Mouse (Mus musculus) CH12.LX (cell line): ENCODE measurements around the gene Sphk1. TPM values are rescaled to one million over a fixed set of nuclear protein-coding genes. Genes with fewer than 3 reads are reported as not detected.

ENCODE experiments used
- DNase-seq: peaks from one replicate; pipeline ENCODE4 v3.0.0-alpha.2; 2013; ENCODE audit errors: extremely low read depth
- H3K27ac ChIP-seq: 2 replicates; pipeline ENCODE4 v1.5.1; 2012; ENCODE audit warnings: low read depth, mild to moderate bottlenecking, control low read depth, moderate library complexity; ENCODE audit not compliant: insufficient read depth
- H3K27me3 ChIP-seq: replicated peaks from 2 replicates; pipeline ENCODE3; 2012; ENCODE audit warnings: inconsistent platforms
- H3K36me3 ChIP-seq, 2 experiments: replicated peaks in 1 of 2; 2 replicates each; pipeline versions ENCODE3 to v1.6.1; 2012; ENCODE audit warnings: inconsistent platforms in 1 of 2, low read length in 1 of 2, mild to moderate bottlenecking in 1 of 2, mixed read lengths in 1 of 2, moderate library complexity in 1 of 2; ENCODE audit not compliant: control insufficient read depth in 1 of 2, insufficient read depth in 1 of 2
- H3K4me1 ChIP-seq, 2 experiments: 2 replicates each; pipeline ENCODE4 v1.6.1; 2012; ENCODE audit warnings: inconsistent platforms in 1 of 2, moderate library complexity in 1 of 2; ENCODE audit not compliant: insufficient read depth in 2 of 2, control insufficient read depth in 1 of 2
- H3K4me2 ChIP-seq: 2 replicates; pipeline ENCODE4 v1.6.1; 2012; ENCODE audit warnings: low read depth, mild to moderate bottlenecking, control low read depth; ENCODE audit not compliant: poor library complexity, insufficient read depth, severe bottlenecking
- H3K4me3 ChIP-seq, 3 experiments: fragments of 150-350 bp in 1 of 3; sonication (generic) in 1 of 3; replicated peaks in 1 of 3; 2 replicates each; pipeline versions ENCODE3 to v1.5.1; 2011 to 2012; ENCODE audit warnings: low read depth in 2 of 3, low read length in 2 of 3, mild to moderate bottlenecking in 2 of 3, moderate library complexity in 2 of 3, control low read depth in 1 of 3, improper control_type of control experiment in 1 of 3, inconsistent platforms in 1 of 3, mixed read lengths in 1 of 3; ENCODE audit not compliant: poor library complexity in 1 of 3
- H3K79me2 ChIP-seq: replicated peaks from 2 replicates; pipeline ENCODE4 v1.6.1; 2012; ENCODE audit warnings: mild to moderate bottlenecking, moderate library complexity; ENCODE audit not compliant: control insufficient read depth, poor library complexity, insufficient read depth, severe bottlenecking; ENCODE audit errors: extremely low read depth
- H3K9ac ChIP-seq: 2 replicates; pipeline ENCODE4 v1.6.1; 2012; ENCODE audit warnings: low read depth, mild to moderate bottlenecking, control low read depth, moderate library complexity; ENCODE audit not compliant: insufficient read depth
- H3K9me3 ChIP-seq: replicated peaks from 2 replicates; pipeline ENCODE3; 2012; ENCODE audit warnings: low read length, inconsistent platforms, mixed read lengths
- BHLHE40 ChIP-seq: IDR thresholded peaks from 2 replicates; pipeline ENCODE4 v1.6.1; 2011; ENCODE audit warnings: mild to moderate bottlenecking, low read depth, low read length, improper control_type of control experiment
- CTCF ChIP-seq, 2 experiments: IDR thresholded peaks in 1 of 2; conservative IDR thresholded peaks in 1 of 2; 2 replicates each; pipeline ENCODE4 v1.5.1; 2011 to 2012; ENCODE audit warnings: low read depth in 2 of 2, low read length in 2 of 2, improper control_type of control experiment in 1 of 2, inconsistent platforms in 1 of 2, mild to moderate bottlenecking in 1 of 2, moderate library complexity in 1 of 2
- ELF1 ChIP-seq: IDR thresholded peaks from 2 replicates; pipeline ENCODE4 v1.6.1; 2014; ENCODE audit warnings: low read depth, mild to moderate bottlenecking, inconsistent platforms, low read length, improper control_type of control experiment
- ETS1 ChIP-seq: conservative IDR thresholded peaks from 2 replicates; pipeline ENCODE4 v1.6.1; 2012; ENCODE audit warnings: low read depth, mild to moderate bottlenecking, inconsistent platforms, low read length, improper control_type of control experiment, moderate library complexity
- GABPA ChIP-seq: IDR thresholded peaks from 2 replicates; pipeline ENCODE4 v1.6.1; 2012; ENCODE audit warnings: low read depth, low read length, improper control_type of control experiment, inconsistent platforms; ENCODE audit not compliant: insufficient replicate concordance
- HCFC1 ChIP-seq: IDR thresholded peaks from 2 replicates; pipeline ENCODE4 v1.6.1; 2012; ENCODE audit warnings: low read depth, mild to moderate bottlenecking, inconsistent platforms, low read length, improper control_type of control experiment
- IRF4 ChIP-seq: IDR thresholded peaks from 2 replicates; pipeline ENCODE4 v1.6.1; 2014; ENCODE audit warnings: low read depth, mild to moderate bottlenecking, inconsistent platforms, low read length, improper control_type of control experiment
- MAZ ChIP-seq: IDR thresholded peaks from 2 replicates; pipeline ENCODE4 v1.6.1; 2012; ENCODE audit warnings: low read depth, mild to moderate bottlenecking, inconsistent platforms, low read length, improper control_type of control experiment, moderate library complexity
- NELFE ChIP-seq: IDR thresholded peaks from 2 replicates; pipeline ENCODE4 v1.6.1; 2011; ENCODE audit warnings: low read depth, low read length, improper control_type of control experiment
- NRF1 ChIP-seq: IDR thresholded peaks from 2 replicates; pipeline ENCODE4 v1.6.1; 2014; ENCODE audit warnings: low read depth, mild to moderate bottlenecking, inconsistent platforms, low read length, improper control_type of control experiment, moderate library complexity
- POLR2AphosphoS2 ChIP-seq: IDR thresholded peaks from 2 replicates; pipeline ENCODE4 v1.6.1; 2011; ENCODE audit warnings: low read depth, low read length, improper control_type of control experiment
- RAD21 ChIP-seq: IDR thresholded peaks from 2 replicates; pipeline ENCODE4 v1.6.1; 2011; ENCODE audit warnings: low read depth, mild to moderate bottlenecking, low read length, improper control_type of control experiment, moderate library complexity
- SIN3A ChIP-seq: IDR thresholded peaks from 2 replicates; pipeline ENCODE4 v1.6.1; 2012; ENCODE audit warnings: low read length, improper control_type of control experiment, inconsistent platforms
- TCF12 ChIP-seq: IDR thresholded peaks from 2 replicates; pipeline ENCODE4 v1.6.1; 2014; ENCODE audit warnings: low read depth, mild to moderate bottlenecking, inconsistent platforms, low read length, improper control_type of control experiment
- UBTF ChIP-seq: IDR thresholded peaks from 2 replicates; pipeline ENCODE4 v1.6.1; 2012; ENCODE audit warnings: low read depth, mild to moderate bottlenecking, inconsistent platforms, low read length, improper control_type of control experiment, moderate library complexity
- USF2 ChIP-seq: conservative IDR thresholded peaks from 2 replicates; pipeline ENCODE4 v1.6.1; 2011; ENCODE audit warnings: low read depth, low read length, improper control_type of control experiment
- ZKSCAN1 ChIP-seq: IDR thresholded peaks from 2 replicates; pipeline ENCODE4 v1.6.1; 2012; ENCODE audit warnings: low read depth, inconsistent platforms, low read length, improper control_type of control experiment, borderline replicate concordance
- dilution Hi-C: fragments of 300-500 bp; cut with MboI; formaldehyde crosslinking; loops from 2 replicates; pipeline ENCODE4 v1.14.3; 2020; ENCODE audit warnings: low sequenced_read_pairs; ENCODE audit not compliant: extremely low pct_unique_long_range_greater_than_20kb, extremely low pct_ligation_motif_present
- in situ Hi-C: fragments of 300-500 bp; cut with MboI; formaldehyde crosslinking; loops from 3 replicates; pipeline ENCODE4 v1.14.3; 2019; ENCODE audit warnings: low sequenced_read_pairs, low pct_ligation_motif_present, low pct_unique_long_range_greater_than_20kb, mixed read lengths
- polyA plus RNA-seq: library from polyadenylated mRNA; unstranded; fragments of >175 nt; gene quantifications from 2 replicates; pipeline ENCODE4 v1.2.1, GENCODE M21; 2012; ENCODE audit warnings: low read depth; ENCODE audit not compliant: insufficient read length
- total RNA-seq, 2 experiments: library from RNA; depleted of rRNA; stranded (reverse); fragments of 300-350 nt in 1 of 2; fragments of >200 nt in 1 of 2; gene quantifications; 2 replicates each; pipeline ENCODE4 v1.2.3; 2012 to 2014

Gene Sphk1
- total and polyA plus RNA-seq, 3 experiments, result 0.50 to 2.1 (median 0.89) TPM

- Histone ChIP-seq H3K4me2 (no peak within 1 kb of the TSS), H3K36me3 (no peaks in the 10 kb centered on the region), H3K79me2 (peaks cover 10% of the 10 kb centered on the region), H3K27ac (no peak within 1 kb of the TSS), H3K9me3 (peaks cover 8% of the 10 kb centered on the region), H3K4me1 (peaks cover 0 to 33% of the 10 kb centered on the region in 2 experiments; a peak in 2 of 4 replicates), H3K9ac (no peak within 1 kb of the TSS), H3K4me3 (no peak within 1 kb of the TSS), H3K27me3 (no peaks in the 10 kb centered on the region)
- dilution Hi-C loops (no loop called here), in situ Hi-C loops (no loop called here)
- no peak for TF ChIP-seq MAZ
- 0 out of 2 replicates have a peak, but pooled peaks have one; percentile 36 for TF ChIP-seq ELF1
- 0 out of 2 replicates have a peak, but pooled peaks have one; percentile 26 for TF ChIP-seq NRF1
- TF ChIP-seq CTCF (conservative IDR thresholded peaks at IDR 0.05 in 1 of 2, IDR thresholded peaks at IDR 0.05 in 1 of 2; ENCODE audit: low read depth in 2 of 2, low read length in 2 of 2), result peak; percentile 91 to 92
- TF ChIP-seq TCF12, result peak; percentile 47; the same call in 1 of the 2 replicates
- peak; percentile 36 for TF ChIP-seq RAD21
- TF ChIP-seq SIN3A, result peak; percentile 43; the same call in 1 of the 2 replicates
- TF ChIP-seq IRF4, result peak; percentile 17; the same call in 1 of the 2 replicates
- TF ChIP-seq ETS1, result peak; percentile 48
- no peak for TF ChIP-seq BHLHE40
- peak; percentile 59; the same call in 1 of the 2 replicates for TF ChIP-seq HCFC1
- TF ChIP-seq GABPA, result no peak
- DNase-seq, result peak; percentile 87
These were observed 36.9 kb upstream of the Sphk1 start, which contains the start of gene Prpsap1 for GRCm38 (mm10) chr11:116493795-116494252. Gene Prpsap1, minus strand, starts transcription at chr11:116494202.

- peaks cover 0 to 29% of the 10 kb centered on the region in 2 experiments; a peak in 2 of 4 replicates for H3K4me1 ChIP-seq
- H3K27ac ChIP-seq, result no peak overlapping the region
- H3K79me2 ChIP-seq, result peaks cover 2% of the 10 kb centered on the region; the same call in 1 of the 2 replicates
- no peaks in the 10 kb centered on the region for H3K27me3 ChIP-seq
- no peak overlapping the region for H3K4me2 ChIP-seq
- DNase-seq, result peak; percentile 15
- H3K36me3 ChIP-seq, result no peaks in the 10 kb centered on the region
- H3K9me3 ChIP-seq, result peaks cover 8% of the 10 kb centered on the region
- H3K9ac ChIP-seq, result no peak overlapping the region
- dilution Hi-C loops (no loop called here), in situ Hi-C loops (loop anchor here (5.0 kb wide), 1 partner anchor 38 kb away; the partner anchor contains the start of gene Sphk1)
- TF ChIP-seq ELF1 (no peak), ZKSCAN1 (no peak), ETS1 (no peak), POLR2AphosphoS2 (no peak), NELFE (no peak), USF2 (no peak), UBTF (no peak), BHLHE40 (no peak)
- no peak overlapping the region for H3K4me3 ChIP-seq
These were observed 36.1 kb upstream of the Sphk1 start for GRCm38 (mm10) chr11:116494474-116495174.
